Mouse (Mus musculus) forebrain, embryonic 16.5 days (tissue): ENCODE results near the gene Cdkn2d. TPM values are rescaled to one million over a fixed set of nuclear protein-coding genes. Genes with fewer than 3 reads are reported as not detected.
"Not testable (repeated sequence)": the region's sequence is repeated elsewhere in the genome, so short reads cannot be mapped to it uniquely, and the experiment has no call there.

Experiments used
- ATAC-seq: fragments of 200-750 bp; cut with Nextera tagmentation; 2 replicates; pipeline ENCODE4 v1.8.0; 2017; ENCODE audit warnings: mild to moderate bottlenecking, moderate library complexity
- H3K27ac ChIP-seq: fragments of 300-500 bp; sonication (generic); 2 replicates; pipeline ENCODE4 v1.5.1; 2014; ENCODE audit warnings: low read length, control low read depth
- H3K27me3 ChIP-seq: fragments of 300-500 bp; sonication (generic); replicated peaks from 2 replicates; pipeline ENCODE4 v1.6.1; 2014; ENCODE audit warnings: low read length; ENCODE audit not compliant: control insufficient read depth, insufficient read depth
- H3K36me3 ChIP-seq: fragments of 300-500 bp; sonication (generic); 2 replicates; pipeline ENCODE4 v1.6.1; 2014; ENCODE audit not compliant: control insufficient read depth, insufficient read depth
- H3K4me1 ChIP-seq: fragments of 300-500 bp; sonication (generic); replicated peaks from 2 replicates; pipeline ENCODE4 v1.6.1; 2014; ENCODE audit warnings: low read length; ENCODE audit not compliant: control insufficient read depth, insufficient read depth
- H3K4me2 ChIP-seq: fragments of 300-500 bp; sonication (generic); 2 replicates; pipeline ENCODE4 v1.6.1; 2014; ENCODE audit warnings: mild to moderate bottlenecking, low read length, control low read depth
- H3K4me3 ChIP-seq: fragments of 300-500 bp; sonication (generic); replicated peaks from 2 replicates; pipeline ENCODE4 v1.5.1; 2014; ENCODE audit warnings: mild to moderate bottlenecking, low read length, control low read depth
- H3K9ac ChIP-seq: fragments of 300-500 bp; sonication (generic); replicated peaks from 2 replicates; pipeline ENCODE4 v1.6.1; 2014; ENCODE audit warnings: low read depth, low read length, control low read depth
- H3K9me3 ChIP-seq: fragments of 300-500 bp; sonication (generic); 2 replicates; pipeline ENCODE4 v1.6.1; 2016; ENCODE audit warnings: low read length; ENCODE audit not compliant: control insufficient read depth
- WGBS: fragments of 180-500 bp; shearing (Covaris S2); extraction: QIAGEN DNeasy Blood & Tissue Kit; methylation state at CpG from one replicate; pipeline ENCODE4 v1.1.7; 2014; 5-methylcytosine and 5-hydroxymethylcytosine counted together
- polyA plus RNA-seq: library from polyadenylated mRNA; unstranded; fragments of >200 nt; fragmentation: Nextera tagmentation; extraction: Ambion mirVana; gene quantifications from 2 replicates; pipeline ENCODE4 v1.2.1, GENCODE M21; 2015

The Cdkn2d gene
- polyA plus RNA-seq, 1 experiment from 2014 or later: 97.7 TPM

DNA sequence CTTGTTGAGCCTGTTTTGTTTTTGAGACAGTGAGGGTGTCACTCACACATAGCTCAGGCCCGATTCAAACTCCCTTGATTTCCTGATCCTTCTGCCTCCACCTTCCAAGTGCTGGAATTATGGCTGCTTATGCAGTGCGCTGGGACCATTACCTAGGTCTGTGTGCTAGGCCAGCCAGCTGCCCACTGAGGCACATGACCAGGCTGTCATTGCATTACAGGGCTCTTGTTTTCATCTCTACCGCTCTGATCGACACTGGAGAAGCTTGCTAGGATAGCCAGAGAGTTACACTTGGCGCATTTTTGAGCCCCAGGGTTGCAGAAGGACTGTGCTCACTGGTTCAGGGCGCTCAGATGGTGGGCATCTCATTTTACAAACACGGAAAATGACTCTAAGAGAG, 20.5 kb upstream of the Cdkn2d start:
- H3K4me1 ChIP-seq: no peaks in the 10 kb centered on the region
- no peaks in the 10 kb centered on the region for H3K36me3 ChIP-seq
- ATAC-seq: no peak
- H3K27ac ChIP-seq: no peak overlapping the region
- no peaks in the 10 kb centered on the region for H3K9me3 ChIP-seq
- H3K4me2 ChIP-seq: no peak overlapping the region
- H3K27me3 ChIP-seq: peaks cover 14% of the 10 kb centered on the region
- no peak overlapping the region for H3K9ac ChIP-seq
- 22% methylated on average over 7 of the region's 7 CpGs for WGBS
- no peak overlapping the region; the same call in 1 of the 2 replicates for H3K4me3 ChIP-seq

DNA sequence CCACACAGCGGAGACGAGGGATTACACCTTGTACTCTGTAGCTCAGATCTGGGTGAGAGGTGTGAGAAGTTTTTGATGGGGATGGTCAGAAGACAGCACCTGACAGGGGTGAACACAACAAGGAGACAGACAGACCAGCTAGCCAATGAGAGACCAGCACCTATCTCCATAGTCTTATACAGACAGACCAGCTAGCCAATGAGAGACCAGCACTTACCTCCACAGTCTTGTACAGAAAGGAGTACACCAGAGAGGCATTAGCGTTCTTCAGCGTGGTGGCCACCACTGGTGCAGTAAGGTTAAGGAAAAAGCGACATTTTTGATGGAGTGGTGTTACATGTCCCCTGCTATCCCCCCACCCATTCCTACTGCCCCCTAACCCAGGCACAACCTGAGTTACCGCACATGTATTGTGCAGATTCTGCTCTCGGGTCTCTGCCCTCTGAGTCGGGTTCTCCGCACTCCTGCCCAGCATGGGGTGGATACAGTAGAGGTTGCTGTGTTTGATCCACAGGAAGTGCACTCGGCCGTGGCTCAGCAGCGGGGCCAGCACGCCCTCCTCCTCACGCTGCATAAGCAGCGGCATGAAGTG, 18.0 kb upstream of the Cdkn2d start:
- H3K9ac ChIP-seq: no peak overlapping the region
- ATAC-seq: no peak
- 80% methylated on average over 15 of the region's 15 CpGs for WGBS

GRCm38 (mm10) chr9:21305065-21305464, 13.9 kb upstream of the Cdkn2d start:
- Histone ChIP-seq H3K9ac (no peak overlapping the region), H3K27ac (no peak overlapping the region), H3K4me3 (no peak overlapping the region), H3K36me3 (no peaks in the 10 kb centered on the region), H3K9me3 (0 out of 2 replicates have a peak, but pooled peaks cover 2% of the 10 kb centered on the region), H3K4me1 (no peaks in the 10 kb centered on the region), H3K4me2 (no peak overlapping the region), H3K27me3 (no peaks in the 10 kb centered on the region)
- WGBS: 91% methylated on average over 7 of the region's 7 CpGs
- ATAC-seq: no peak

More for the DNA sequence above, 18.0 kb upstream of the Cdkn2d start:
- Histone ChIP-seq H3K27ac (no peak overlapping the region), H3K4me1 (no peaks in the 10 kb centered on the region), H3K9me3 (no peaks in the 10 kb centered on the region), H3K27me3 (peaks cover 14% of the 10 kb centered on the region), H3K4me3 (no peak overlapping the region), H3K36me3 (no peaks in the 10 kb centered on the region), H3K4me2 (no peak overlapping the region)

DNA sequence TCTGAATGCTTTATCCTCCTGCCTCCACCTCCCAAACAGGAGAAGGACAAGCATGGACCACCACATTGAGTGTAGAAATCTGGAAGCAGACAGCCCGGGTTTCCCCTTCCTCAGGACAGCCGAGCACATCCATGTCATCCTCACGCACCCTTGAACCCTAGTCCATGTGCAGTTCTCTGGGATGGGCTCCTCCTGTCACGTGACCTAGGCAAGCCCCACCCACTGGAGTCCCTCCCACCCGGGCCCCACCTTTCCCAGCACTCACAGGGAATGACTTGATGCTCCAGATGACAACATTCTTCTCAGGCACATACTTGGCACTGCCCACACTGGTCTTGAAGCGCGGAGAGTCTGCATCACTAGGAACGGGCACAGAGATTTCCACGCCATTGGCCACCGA, 7.8 kb upstream of the Cdkn2d start:
- WGBS: 81% methylated on average over 10 of the region's 10 CpGs
- Histone ChIP-seq H3K4me1 (no peaks in the 10 kb centered on the region), H3K27ac (no peak overlapping the region), H3K27me3 (no peaks in the 10 kb centered on the region), H3K9me3 (0 out of 2 replicates have a peak, but pooled peaks cover 2% of the 10 kb centered on the region), H3K36me3 (no peaks in the 10 kb centered on the region), H3K4me2 (no peak overlapping the region), H3K9ac (no peak overlapping the region), H3K4me3 (no peak overlapping the region)
- no peak for ATAC-seq

DNA sequence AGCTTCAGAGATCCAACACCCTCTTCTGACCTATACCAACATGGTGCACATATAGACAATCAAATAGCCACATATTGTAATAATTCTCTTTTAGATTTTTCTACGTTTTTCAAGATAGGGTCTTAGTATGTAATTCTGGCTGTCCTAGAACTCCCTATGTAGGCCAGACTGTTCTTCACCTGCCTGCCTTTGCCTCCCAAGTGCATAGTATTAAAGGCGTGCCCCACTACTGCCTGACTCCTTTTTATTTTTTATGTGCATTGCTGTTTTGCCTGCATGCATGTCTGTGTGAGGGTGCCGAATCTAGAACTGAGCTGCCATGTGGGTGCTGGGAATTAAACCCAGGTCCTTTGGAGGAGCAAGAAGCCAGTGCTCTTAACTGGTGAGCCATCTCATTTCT, 1.1 kb upstream of the Cdkn2d start:
- no peak overlapping the region for H3K4me2 ChIP-seq
- H3K9ac ChIP-seq: no peak overlapping the region
- no peaks in the 10 kb centered on the region for H3K27me3 ChIP-seq
- 89% methylated on average over 3 of the region's 3 CpGs for WGBS
- no peak for ATAC-seq
- H3K9me3 ChIP-seq: no peaks in the 10 kb centered on the region
- H3K4me1 ChIP-seq: peaks cover 19% of the 10 kb centered on the region
- H3K4me3 ChIP-seq: no peak overlapping the region
- H3K36me3 ChIP-seq: no peaks in the 10 kb centered on the region
- H3K27ac ChIP-seq: no peak overlapping the region

DNA sequence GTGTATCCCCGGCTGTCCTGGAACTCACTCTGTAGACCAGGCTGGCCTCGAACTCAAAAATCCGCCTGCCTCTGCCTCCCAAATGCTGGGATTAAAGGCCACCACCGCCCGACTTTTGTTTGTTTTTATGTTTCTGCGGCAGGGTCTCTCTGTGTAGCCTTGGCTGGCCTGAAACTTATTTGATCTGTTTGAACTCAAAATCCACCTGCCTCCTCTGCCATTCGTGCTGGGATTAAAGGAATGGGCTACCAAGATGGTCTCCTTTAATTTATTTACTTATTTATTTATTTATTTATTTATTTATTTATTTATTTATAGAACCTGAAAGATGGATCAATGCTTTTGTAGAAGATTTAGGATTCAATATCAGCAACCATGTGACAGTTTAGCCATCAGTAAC, 661 bp upstream of the Cdkn2d start:
- not testable (repeated sequence) for H3K27me3 ChIP-seq, H3K36me3 ChIP-seq, H3K9ac ChIP-seq, ATAC-seq, H3K9me3 ChIP-seq
- WGBS: 15% methylated on average over 7 of the region's 7 CpGs
- Histone ChIP-seq H3K27ac (peak overlapping the region; percentile 67), H3K4me1 (peaks cover 23% of the 10 kb centered on the region), H3K4me3 (peak overlapping the region; percentile 80), H3K4me2 (peak overlapping the region; percentile 66)

DNA sequence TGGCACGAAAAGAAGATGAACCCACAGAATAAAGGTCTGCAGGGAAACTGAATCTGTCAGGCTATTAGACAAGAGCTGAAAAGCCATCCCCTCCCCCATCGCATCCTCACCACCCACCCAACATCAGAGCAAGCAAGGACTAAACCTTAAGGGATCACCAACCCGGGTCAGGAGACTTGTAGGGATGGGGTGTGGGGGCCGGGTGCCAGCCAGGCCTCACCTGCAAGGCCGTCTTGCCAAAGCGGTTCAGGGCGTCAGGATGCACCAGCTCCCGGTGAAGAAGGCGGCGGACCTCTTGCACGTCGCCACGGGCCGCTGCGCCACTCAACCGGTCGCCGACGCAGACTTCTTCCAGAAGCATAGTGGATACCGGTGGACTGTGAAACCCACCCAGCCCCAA, 618 bp downstream of the Cdkn2d start:
- peak overlapping the region; percentile 65 for H3K9ac ChIP-seq
- H3K4me2 ChIP-seq: peak overlapping the region; percentile 66
- WGBS: 1% methylated on average over 20 of the region's 20 CpGs
- peaks cover 30% of the 10 kb centered on the region for H3K4me1 ChIP-seq
- ATAC-seq: no peak
- H3K27me3 ChIP-seq: no peaks in the 10 kb centered on the region
- no peaks in the 10 kb centered on the region for H3K36me3 ChIP-seq
- H3K9me3 ChIP-seq: no peaks in the 10 kb centered on the region
- peak overlapping the region; percentile 56 for H3K27ac ChIP-seq
- peak overlapping the region; percentile 80 for H3K4me3 ChIP-seq

- no peaks in the 10 kb centered on the region for H3K27me3 ChIP-seq
These were observed 1.9 kb downstream of the Cdkn2d start for GRCm38 (mm10) chr9:21289337-21289671.

GRCm38 (mm10) chr9:21288404-21289336, 2.5 kb downstream of the Cdkn2d start:
- ATAC-seq: no peak
- peak overlapping the region; percentile 81 for H3K27ac ChIP-seq
- H3K27me3 ChIP-seq: no peaks in the 10 kb centered on the region
- peaks cover 30% of the 10 kb centered on the region for H3K4me1 ChIP-seq
- peak overlapping the region; percentile 56 for H3K9ac ChIP-seq
- peaks cover 3% of the 10 kb centered on the region for H3K36me3 ChIP-seq
- peak overlapping the region; percentile 61 for H3K4me2 ChIP-seq
- H3K9me3 ChIP-seq: no peaks in the 10 kb centered on the region
- WGBS: 79% methylated on average over 13 of the region's 13 CpGs
- H3K4me3 ChIP-seq: peak overlapping the region; percentile 68

More at GRCm38 (mm10) chr9:21289337-21289671, 1.9 kb downstream of the Cdkn2d start:
- peaks cover 30% of the 10 kb centered on the region for H3K4me1 ChIP-seq
- no peak overlapping the region for H3K27ac ChIP-seq
- ATAC-seq: no peak
- no peaks in the 10 kb centered on the region; the same call in 1 of the 2 replicates for H3K36me3 ChIP-seq
- peak overlapping the region; percentile 66; the same call in 1 of the 2 replicates for H3K4me2 ChIP-seq
- H3K4me3 ChIP-seq: no peak overlapping the region
- H3K9ac ChIP-seq: no peak overlapping the region
- WGBS: 92% methylated on average over 2 of the region's 2 CpGs
- H3K9me3 ChIP-seq: no peaks in the 10 kb centered on the region
